Mouse (Mus musculus): ENCODE results near the gene Cenpl.

Cenpl gene

DNA sequence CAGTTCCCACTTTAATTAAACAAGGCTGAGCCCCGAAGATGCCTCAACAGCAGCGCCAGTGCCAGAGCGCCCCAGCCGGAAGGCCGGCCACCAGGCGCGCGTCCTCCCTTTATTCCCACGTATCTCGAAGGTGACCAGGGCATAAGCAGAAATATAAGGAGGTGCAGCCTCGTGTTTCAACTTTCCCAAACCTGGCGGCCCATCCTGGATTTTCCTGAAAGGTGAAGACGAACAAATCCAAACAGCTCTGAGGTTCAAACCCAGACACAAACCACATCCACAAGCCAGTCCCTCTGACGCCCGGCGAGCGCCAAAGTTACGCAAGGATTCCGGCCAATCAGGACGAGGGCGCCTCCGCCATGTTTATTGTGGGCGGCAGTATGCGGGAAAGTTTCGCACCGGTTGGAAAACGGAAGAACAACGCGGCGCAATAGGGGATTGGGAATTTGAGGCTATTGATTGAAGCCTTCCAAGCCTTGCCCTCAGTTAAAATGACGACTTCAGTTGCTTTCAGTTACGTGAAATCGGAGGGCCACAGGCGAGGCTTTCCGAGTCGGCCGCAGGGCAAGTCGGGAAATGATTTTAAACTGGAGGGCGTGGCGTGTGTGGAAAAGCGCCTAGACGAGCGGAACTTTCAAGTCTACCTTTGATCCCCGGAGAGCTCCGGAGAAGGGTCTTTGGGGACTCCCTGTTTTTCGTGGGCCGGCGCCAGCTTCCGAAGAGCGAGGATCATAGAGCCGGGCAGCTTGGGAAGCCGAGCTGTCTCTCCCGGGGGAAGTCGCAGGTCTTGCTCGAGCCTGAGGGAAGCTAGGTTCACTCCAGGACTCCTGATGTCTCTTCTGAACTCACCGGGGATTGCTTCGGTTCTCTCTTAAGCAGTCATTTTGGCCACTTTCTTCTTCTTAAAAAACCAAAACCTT lies at the start of gene Cenpl, which contains the start of gene Dars2:
TSS of gene Cenpl (plus strand) at position 362 of the 920 bp plus-strand sequence.
TSS of gene Dars2 (minus strand) at position 307 of the 920 bp plus-strand sequence.
- peak; percentile 13; the same call in 1 of the 2 replicates for TF ChIP-seq GATA4 (IDR thresholded peaks at IDR 0.05; ENCODE audit: insufficient replicate concordance, low read length)

DNA sequence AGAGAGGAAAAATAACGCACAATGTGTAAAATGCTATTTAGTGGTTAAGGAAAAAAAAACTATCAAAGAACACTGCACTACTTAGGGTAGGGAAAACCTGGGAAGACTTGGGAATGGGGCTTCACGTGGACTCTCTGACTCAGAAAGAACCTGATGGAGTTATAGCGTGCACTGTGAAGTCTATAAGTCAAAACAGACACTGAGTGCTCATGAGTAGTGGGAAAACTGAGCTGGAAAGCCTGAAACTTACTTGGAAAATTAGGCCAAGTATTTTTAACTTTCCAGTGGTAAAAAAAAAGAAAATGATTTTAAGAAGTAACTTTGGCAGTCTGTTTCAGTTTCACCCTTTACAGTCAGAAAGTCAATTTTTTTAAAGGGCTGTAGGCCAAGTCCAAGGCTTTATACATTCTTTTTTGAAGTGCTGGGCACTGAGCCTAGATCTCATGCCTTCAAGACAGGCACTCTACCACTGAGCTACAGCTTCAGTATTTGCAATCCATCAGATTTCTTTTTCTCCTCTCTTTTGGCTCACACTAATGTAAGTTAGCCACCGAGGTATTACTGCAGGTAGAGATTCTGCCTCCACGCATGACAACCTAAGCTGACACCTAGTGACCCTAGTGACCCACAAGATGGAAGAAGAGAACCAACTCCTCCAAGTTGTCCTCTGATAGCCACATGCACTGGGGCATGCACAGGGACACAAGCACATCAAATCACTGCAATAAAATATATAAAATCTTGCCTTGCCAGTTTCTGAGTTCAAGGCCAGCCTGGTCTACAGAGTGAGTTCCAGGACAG lies 44.9 kb upstream of the Cenpl start:
- no peak for TF ChIP-seq GATA4 (IDR thresholded peaks at IDR 0.05; ENCODE audit: insufficient replicate concordance, low read length)

DNA sequence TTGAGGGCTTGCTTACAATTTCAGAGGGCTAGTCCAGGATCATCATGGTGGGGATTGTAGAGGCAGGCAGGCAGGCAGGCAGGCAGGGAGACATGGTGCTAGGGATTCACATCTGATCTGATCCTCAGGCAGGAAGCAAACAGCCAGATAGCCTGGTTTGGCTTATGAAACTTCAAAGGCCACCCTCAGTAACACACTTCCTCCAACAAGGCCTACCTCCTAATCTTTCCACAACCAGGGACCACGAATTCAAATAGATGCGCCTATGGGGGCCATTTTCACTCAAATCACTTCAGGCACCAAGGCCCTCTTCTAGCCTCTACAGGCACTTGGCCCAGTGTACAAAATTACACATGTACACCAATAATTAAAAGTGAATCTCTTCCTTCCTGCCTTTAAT lies 43.3 kb upstream of the Cenpl start:
- TF ChIP-seq GATA4 (IDR thresholded peaks at IDR 0.05; ENCODE audit: insufficient replicate concordance, low read length), result no peak

DNA sequence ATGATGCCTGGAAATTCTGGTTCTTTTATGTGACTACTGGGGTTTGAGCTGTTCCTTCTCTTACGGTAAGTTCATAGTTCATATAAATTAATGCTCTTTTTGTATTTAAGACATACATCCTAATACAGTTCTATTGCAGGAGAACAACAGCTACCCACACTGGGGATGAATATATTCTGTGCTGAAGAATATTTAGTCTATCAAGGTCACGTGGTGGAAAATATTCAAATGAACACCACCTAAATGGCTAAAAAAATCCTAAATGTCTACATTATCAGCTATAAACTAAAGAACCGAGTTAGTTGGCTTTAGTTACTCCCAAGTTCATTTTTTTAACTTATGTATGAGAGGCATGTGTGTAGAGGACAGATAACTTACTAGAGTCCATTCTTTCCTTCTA lies 40.5 kb upstream of the Cenpl start:
- no peak for TF ChIP-seq GATA4 (IDR thresholded peaks at IDR 0.05; ENCODE audit: insufficient replicate concordance, low read length)

DNA sequence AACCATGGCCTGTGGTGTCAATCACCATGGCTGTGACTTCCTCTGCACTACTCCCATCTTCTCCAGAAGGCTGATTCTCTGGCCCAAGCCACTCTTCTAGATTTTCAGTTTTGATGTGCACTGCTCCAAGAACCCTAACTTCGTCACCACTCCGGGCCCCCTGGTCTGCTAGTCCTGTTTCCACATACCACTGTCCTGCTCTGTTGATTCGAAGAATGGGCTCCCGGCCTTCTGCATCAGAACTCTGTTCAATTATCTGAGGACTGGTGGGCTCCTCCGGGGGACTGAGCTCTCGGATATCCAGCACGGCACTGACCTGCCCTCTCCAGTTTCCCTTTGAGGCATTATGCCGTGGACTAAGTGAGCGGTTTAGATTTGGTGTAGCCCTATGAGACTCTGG lies 38.6 kb upstream of the Cenpl start:
- TF ChIP-seq GATA4 (IDR thresholded peaks at IDR 0.05; ENCODE audit: insufficient replicate concordance, low read length), result no peak

DNA sequence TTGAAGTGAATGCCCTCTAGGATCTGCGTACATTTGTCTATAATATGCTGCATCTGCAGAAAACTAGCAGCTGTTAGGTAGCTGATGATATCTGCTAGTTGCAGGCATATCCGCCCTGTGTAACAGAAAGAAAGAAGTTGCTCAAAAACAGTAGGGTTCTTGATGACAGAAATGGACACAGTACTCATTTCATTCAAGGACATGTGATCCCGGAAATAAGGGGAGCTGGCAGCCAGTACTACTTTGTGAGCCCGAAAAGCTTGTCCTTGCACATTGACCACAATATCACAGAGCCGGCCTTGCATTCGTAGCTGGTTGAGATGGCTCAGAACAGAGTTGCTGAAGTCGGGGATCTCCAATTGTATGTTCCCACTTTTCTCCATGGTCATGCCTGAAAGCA lies 38.2 kb upstream of the Cenpl start:
- no peak for TF ChIP-seq GATA4 (IDR thresholded peaks at IDR 0.05; ENCODE audit: insufficient replicate concordance, low read length)

DNA sequence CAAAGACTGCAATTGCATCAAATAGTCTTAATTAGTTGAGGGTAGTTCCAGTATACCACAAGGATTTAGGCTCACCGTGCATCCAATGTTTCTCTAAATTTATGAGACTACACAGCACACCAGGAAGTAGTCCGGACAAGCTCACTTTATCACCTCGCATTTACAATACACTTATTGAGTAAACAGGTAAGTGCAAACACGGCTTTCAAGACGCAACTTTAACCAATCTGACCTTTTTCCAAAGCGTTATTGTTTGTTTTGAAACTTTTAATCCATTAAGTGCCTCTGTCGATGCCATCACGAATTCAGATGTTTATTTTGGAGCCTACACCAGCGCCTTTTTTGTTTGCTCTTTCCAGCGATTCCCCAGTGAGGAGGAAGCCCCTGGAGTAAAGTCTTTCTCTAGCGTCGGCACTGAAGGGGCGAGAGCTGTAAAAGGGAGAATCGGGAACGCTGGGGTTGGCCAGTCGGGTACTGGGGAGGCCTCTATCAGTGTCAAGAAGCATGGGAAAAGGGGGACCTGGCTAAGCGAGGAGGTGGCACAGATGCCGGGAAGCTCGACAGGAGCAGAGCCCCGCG lies 36.6 kb upstream of the Cenpl start:
- no peak for TF ChIP-seq GATA4 (IDR thresholded peaks at IDR 0.05; ENCODE audit: insufficient replicate concordance, low read length)

DNA sequence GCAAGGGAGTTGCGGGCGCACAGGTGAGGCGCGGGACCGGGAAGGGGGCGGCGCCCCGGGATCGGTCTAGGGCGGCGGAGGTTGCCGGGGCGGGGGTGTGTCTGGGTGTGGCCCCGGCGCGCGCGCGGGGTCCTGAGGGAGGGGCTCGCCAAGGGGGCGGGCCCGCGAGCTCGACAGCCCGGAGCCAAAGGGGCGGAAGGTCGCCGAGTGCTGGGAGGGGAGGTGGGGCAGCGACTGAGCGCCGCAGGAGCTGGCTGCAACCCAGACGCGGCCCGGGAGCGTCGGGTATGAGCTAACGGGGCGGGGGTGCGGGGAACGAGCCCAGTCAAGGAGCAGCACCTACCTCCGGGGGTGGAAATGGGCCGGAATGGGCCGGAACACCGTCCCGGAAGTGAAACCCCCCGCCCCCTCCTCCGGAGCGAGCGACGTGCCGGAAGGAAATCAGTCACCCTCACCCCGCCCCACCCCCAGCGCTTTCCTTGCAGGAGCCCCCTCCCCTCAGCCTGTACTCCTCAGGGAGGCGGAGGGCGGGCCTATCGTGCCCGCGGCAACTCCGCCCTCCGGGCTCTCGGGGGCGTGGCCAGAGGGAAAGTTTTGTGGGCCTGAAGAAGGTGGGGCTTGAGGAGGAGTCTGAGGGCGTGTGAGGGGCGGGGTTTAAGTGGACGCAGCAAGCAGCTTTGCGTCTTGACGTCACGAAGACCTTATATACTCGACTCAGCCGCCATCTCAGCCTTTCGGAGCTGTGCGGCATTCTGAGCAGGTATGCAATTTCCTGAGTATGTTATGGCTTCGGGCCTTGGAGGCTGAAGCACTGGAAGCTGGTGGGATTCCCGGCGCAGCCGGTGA lies 35.9 kb upstream of the Cenpl start, which contains the start of gene Zbtb37:
TSS of gene Zbtb37 (minus strand) at position 415 of the 846 bp plus-strand sequence.
- peak; percentile 9; the same call in 1 of the 2 replicates for TF ChIP-seq GATA4 (IDR thresholded peaks at IDR 0.05; ENCODE audit: insufficient replicate concordance, low read length)

DNA sequence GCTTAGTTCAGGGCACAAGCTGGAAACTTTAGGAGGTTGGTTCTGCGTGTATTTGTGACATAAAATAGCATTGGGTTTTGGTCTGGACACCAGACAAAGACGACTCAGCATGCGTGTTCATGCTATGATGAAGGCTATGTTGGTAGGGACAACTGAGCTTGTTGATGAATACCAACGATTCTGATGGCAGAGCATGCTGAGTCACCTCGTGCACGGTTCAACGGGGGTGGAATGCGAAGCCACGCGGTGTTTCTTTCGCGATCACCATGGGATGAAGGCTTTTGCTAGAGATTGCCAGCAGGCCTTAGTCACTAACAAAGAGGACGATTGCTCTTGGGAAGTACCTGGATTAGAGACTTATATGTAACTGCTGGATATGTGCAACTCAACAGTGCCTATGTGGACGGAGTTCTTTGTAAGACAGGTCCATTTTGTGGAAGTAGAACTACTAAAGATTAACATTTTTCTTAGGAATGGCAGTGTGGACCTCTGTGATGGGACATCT lies 35.2 kb upstream of the Cenpl start:
- no peak for TF ChIP-seq GATA4 (IDR thresholded peaks at IDR 0.05; ENCODE audit: insufficient replicate concordance, low read length)

DNA sequence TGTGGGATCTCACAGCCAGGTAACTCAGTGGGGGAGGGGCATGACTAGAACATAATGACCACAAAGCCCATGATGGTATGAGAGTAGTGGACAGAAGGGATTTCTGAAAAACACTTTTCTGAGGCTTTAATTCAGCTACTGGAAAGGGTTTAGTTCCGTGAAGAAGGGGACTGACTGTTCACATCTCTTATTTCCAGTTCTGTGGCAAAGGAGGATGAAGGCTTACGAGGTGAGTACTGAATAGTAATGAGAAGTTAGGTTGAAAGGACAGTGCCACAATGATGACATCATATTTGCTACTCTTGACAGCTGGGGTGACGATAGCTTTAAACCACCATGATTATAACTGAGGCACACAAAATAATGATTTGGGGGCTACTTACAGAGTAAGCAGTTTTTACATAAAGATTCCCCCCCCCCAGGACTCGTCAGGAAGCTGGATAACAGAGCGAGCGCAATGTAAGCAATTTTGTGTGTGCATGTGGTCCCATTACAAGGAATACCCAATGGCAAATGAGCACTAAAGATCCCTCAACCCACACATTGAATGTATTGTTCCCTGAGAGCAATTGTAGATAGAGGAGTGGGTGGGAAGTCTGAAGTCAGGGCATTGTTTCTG lies 34.6 kb upstream of the Cenpl start:
- no peak for TF ChIP-seq GATA4 (IDR thresholded peaks at IDR 0.05; ENCODE audit: insufficient replicate concordance, low read length)

DNA sequence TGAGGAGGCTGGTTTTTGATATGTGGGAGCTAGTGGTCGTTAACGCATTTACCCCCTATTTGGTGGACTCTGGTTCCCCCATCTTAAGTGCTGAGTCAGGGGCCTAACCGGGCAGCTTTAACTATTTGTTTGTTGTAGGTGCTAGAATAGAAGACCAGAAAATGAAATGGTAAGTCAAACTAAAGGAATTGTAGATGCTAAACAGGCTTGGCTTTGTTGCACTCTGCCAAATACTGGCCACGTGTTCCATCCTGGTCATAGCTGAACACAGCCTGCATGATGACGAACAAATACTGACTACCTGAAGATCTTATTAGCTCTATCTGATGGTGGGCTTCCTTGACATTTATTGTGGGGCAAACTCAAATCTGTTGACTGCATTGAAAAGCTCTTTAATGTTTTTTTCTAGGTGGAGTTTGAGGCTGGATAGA lies 34.1 kb upstream of the Cenpl start:
- TF ChIP-seq GATA4 (IDR thresholded peaks at IDR 0.05; ENCODE audit: insufficient replicate concordance, low read length), result no peak

DNA sequence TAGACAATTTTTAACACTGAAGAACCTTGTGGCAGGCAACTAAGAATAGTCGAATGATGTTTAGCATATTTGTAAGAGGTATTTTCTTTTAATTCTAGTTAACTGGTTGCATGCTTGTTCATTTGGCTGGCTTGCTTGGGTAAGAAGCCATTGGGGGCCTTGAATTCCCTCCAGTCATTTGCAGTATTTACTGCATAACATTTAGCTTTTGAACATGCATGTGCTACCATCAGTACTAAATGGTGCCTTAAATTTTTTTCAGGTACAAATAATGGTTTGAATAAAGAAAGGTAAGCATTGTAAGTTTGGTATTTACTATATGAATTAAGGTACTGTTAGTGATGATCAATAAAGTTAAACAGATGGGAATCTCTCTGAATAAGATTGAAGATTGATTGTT lies 33.5 kb upstream of the Cenpl start:
- TF ChIP-seq GATA4 (IDR thresholded peaks at IDR 0.05; ENCODE audit: insufficient replicate concordance, low read length), result no peak

DNA sequence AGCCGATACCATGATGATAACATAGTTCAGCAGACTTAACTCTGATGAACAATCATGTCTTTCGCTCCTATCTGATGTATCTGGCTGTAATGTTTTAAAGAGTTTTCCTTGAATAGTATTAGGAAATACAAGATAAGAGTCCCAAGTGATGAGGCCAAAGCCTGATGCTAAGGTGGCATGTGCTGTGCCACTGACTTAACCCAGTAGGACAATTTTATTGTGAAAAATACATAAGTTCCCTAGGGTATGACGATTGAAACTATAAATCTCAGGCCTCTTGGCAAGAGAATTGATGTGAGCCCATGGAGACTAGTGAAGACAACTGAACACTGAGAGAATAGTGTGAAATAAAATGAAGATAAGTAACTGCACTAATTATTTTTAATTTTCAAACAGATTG lies 32.9 kb upstream of the Cenpl start:
- TF ChIP-seq GATA4 (IDR thresholded peaks at IDR 0.05; ENCODE audit: insufficient replicate concordance, low read length), result no peak

DNA sequence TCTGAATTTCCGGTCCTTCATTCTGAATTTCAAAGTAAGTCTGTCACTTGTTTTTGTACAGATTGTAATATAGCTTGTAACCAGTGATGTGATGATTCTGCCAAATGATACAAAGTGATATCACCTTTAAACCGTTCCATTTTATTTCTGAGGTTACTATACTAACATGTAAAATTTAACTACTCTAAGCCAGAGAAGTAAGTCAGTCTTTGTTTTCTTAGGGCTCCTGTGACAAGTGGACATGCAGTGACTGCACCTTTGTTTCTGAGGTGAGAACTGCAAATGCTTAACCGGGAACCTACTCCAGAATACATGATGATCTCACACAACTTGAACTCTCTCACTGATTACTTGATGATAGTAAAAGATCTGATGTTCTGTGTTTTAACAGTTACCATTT lies 32.5 kb upstream of the Cenpl start:
- no peak for TF ChIP-seq GATA4 (IDR thresholded peaks at IDR 0.05; ENCODE audit: insufficient replicate concordance, low read length)
